Mouse (Mus musculus) thymus, adult 18-20 months (tissue): ENCODE data around the gene Ybey.
A peak's percentile ranks its signal among the peaks of the same experiment; 100 is the strongest.

ENCODE experiments used
- DNase-seq, 2 experiments: peaks; one replicate each; pipeline ENCODE4 v3.0.0; 2022; ENCODE audit warnings: mixed read lengths in 2 of 2

The Ybey gene

DNA sequence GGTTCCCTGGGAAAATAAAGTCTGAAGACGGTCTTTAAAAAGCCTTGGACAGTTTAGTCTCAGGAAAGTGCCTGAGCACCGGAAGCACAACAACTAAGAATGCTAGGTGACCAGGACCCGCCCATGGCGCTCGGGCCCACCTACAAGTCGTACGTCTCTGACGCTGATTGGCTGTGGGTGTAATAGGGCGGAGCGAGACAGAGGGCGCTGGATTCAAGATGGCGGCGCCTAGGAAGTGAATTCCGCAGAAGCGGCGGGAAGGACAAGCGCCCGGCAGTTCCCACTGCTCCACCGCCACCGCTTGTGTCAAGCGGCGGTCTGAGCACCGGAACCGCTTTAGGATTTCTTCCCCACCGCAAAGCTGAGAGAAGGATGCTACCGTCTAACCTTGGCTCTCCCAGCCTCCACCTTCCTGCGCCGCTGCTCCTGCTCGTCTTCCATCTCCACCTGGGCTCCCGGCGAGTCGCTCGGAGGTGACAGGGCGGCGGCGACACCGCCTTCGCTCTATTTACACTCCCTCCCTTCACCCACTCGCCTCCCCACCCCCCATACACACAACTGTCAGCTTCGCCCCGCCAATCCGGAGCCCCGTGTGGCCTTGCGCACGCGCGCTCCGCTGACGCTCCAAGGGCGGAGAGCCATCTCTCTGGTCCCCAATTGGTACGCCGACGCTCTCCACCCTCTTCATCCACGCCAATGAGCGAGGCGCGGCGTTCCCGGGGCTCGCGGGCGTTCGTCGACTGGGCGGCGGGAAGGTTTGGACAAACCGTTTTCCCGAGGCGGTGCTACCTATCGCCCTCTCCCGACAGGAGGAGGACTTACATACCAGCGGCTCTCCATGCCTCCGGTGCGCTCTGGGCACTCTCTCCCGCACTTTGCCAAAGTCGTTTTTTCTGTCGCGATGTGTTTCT is 26.5 kb downstream of the Ybey start, which contains the start of gene Pcnt:
Pcnt (minus strand) TSS at position 609 of the 911 bp plus-strand sequence.
- peak; percentile 94 to 96 for DNase-seq

DNA sequence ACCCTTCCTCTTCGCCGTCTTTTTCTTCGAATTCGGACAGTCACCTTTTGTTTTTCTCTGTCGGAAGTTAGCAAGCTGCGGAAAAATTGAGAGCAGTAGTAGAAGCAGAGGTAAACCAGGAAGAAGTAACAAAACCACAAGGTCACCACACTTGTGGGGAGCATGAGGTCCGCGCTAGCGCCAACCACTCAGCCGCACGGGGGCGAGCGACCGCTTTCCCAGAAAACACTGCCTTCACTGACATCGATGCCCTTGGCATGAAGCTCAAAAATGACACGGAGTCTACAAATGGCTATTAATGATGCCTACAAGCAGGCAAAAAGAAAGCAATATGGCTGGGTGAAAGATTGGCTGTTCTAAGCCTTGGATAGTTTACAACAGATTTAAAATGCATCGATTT is 28.6 kb downstream of the Ybey start, which contains the start of gene AC141477.1:
AC141477.1 (minus strand) TSS at position 164 of the 400 bp plus-strand sequence.
- no peak for DNase-seq

DNA sequence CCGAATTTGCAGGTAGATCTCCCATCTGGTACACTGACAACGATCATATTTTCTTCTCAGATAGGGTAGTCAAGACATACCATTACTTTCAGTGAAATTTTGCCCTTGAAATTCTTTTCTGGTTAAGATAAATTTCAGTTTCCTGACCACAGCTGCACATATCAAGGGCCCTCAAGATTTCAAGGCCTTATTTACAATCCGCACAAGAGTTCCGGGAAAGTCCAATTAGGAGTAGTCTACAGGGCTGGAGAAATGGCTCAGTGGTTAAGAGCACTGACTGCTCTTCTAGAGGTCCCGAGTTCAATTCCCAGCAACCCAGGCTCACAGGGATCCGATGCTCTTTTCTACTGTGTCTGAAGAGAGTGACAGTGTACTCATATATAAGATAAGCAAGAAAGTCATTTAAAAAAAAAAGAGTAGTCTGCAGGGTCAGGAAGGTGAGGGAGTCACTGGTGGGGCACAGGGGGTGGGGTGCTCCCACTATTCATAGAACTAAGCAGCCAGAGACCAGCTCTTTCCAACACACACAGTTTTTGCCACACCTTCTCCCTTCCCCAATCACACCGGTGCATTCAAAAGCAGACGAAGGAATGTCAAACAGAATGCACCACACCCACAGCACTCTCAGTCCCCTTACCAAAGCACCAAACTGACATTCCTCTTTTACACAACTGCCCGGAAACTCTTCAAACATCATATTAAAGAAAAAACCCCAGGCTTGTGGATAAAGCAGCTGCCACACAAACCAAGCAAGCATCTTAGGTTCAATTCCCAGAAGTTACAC is 29.6 kb downstream of the Ybey start:
- no peak for DNase-seq

DNA sequence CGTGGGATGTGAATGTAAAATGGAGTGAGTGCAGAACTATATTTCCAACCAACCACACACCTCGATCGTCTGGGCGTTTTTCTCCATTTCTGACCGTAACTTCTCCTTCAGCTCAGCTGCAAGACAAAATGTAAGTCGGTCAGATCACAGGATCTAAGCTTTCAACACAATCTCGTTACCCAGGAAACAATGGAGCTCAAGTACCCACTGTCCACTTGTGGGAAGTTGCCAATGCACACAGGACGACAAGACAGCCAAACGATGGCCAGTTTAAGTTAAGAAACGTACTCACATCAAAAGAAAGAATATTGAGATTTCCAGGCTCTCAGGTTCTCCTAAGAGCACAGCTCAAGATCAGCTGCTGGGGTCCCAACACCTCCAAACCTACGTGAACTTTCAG is 35.0 kb downstream of the Ybey start:
- DNase-seq: no peak

DNA sequence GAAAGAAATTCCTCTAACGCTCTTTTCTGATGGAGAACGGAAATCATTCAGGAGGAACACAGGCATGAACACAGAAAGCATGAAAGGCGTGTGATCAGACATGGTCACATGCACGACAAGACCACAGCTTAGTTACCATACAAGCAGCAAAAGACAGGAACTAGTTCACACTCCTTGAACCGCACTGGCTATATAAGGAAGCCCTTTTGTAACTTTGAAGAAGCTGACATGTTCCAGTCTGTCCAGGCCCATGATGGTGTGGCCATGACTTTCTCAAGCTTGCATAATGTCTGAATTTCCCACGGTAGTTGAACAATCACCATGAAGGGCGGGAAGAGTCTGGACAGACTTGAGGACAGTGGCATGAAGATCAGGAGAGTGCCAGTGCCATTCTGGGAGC is 43.2 kb downstream of the Ybey start:
- DNase-seq: no peak

DNA sequence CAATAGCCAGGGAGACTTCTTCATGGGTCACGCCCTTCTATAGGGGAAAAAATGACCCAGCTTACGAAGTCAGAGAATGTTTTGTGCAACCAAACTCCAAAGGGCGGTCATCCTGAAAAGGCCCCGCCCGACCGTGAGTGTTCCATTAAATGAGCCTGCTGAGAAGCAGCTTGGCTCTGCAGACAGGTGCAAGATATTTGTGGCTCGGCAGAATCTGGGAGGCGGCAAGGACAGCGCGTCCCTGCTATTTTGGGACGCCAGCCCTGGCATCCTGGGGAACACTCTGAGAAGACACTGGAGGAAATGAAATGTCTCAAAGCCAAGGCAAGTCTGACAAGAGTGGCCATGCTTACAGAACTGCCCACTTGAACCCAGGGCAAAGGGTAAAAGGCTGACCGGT is 52.1 kb downstream of the Ybey start:
- DNase-seq: no peak
